Mouse (Mus musculus) heart, adult 18-20 months (tissue): Measurements from ENCODE around the gene Hmgcll1. TPM values are rescaled to one million over a fixed set of nuclear protein-coding genes. Genes with fewer than 3 reads are reported as not detected.

Experiments
- DNase-seq, 2 experiments: peaks; one replicate each; pipeline ENCODE4 v3.0.0; 2021 to 2022; ENCODE audit warnings: mixed read lengths in 1 of 2
- long read RNA-seq, 2 experiments: library from polyadenylated mRNA; stranded (forward); transcript quantifications; one replicate each; pipeline ENCODE4 v2.0.0; 2021
- total RNA-seq, 2 experiments: library from RNA; stranded (reverse); gene quantifications; 2 replicates each; pipeline ENCODE4 v1.2.3; 2021

The Hmgcll1 gene
- total RNA-seq = under 1 TPM in 1 of 2 experiments, not detected in 1; 0.15 TPM
- long read RNA-seq, experiment 1 = 0 reads
- long read RNA-seq, experiment 2 = 0 reads

DNA sequence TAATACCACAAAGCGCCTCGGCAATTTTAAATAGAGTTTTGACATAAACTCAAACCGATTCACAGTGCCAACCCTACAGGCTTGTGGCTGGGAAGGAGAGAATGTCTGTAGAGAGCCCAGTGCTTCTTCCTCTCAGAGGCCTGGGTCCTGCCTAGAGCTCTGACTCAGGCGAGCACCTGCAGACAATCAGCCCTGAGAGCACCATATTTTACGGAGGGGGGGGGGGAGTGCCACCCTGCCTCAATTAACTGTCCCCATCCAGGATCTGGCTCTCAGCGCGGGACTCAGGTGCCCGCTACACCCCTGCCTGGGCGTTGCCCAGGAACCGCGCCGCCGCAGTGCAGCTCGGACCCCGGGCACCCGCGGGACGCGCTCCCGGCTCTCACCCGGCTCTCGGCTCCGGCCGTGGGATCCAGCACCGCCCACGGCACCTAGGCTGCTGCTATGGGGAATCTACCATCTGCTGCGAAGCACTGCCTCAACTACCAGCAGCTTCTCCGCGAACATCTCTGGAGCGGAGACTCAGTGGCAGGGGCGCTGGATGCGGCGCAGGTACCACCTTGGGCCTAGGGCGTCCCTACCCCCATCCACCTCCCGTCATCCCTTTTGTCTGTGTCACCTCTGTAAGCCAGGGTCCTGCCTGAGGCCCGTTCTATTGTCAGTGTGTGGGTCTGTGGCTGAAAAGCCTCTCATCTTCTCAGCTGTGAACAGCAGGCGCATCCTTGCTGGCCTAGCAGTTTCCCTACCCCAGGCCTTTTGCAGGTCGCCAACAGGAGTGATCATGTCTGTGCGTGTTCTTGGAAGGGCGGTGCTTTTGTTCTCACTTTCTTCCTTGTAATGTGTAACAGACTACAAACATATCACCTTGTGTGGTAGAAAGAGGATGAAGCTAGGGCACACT is at the start of gene Hmgcll1:
Gene Hmgcll1 (plus strand): TSS at position 225 of the 901 bp plus-strand sequence.
- no peak for DNase-seq

DNA sequence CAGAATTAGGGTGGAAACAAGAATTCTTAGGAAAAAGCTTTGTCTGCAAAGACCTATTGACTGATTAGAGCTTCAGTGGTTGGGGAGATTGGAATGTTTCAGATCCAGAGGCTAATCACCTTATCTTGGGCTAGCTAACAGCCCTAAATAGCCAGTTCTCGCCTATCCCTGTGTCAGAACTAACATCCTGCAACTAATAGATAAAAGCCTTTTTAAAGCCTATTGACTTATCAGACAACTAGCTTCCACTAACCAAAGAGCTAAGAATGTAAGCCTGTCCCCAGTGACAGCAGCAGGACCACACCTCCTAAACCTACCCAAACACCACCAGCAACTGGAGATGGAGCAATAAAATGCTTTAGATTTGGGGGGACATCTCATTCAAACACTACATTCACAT is 34.6 kb upstream of the Hmgcll1 start:
- DNase-seq = no peak

DNA sequence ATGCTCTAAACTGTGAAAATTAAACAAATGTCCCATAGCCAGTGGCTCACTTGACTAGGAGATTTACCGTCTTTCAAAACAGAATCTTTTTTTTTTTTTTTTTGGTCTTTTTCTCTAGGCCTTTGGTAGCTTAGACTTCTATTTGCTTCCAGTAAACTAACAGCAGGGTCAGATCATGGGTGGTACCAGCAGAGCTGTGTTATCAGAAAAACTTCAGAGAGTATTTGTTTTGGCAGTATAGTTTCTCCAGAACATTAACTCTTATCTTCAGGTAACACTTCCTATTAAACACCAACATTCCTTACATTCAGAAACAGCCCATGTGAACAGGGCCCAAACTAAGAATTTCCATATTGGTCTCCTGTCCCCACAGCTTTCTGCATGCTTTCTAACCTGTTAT is 33.5 kb upstream of the Hmgcll1 start:
- DNase-seq = no peak

DNA sequence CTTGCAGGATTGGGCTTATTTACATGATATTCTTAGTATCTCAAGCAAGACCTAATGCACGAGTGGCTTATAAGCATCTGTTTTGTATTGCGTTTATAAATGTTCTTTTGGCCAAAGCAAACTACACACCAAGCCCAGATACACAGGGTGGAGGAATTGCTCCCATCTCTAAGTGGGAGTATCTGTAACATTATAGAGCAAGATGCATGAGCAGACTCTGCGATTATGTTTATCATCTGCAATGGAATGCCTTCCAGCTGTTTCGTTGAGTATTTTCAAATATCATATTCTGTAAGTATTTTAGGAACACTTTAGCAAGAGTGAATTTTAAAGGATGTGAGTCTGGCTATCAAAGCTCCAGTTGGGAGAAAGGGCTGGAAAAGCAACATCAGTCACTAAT is 25.2 kb upstream of the Hmgcll1 start:
- DNase-seq = no peak

DNA sequence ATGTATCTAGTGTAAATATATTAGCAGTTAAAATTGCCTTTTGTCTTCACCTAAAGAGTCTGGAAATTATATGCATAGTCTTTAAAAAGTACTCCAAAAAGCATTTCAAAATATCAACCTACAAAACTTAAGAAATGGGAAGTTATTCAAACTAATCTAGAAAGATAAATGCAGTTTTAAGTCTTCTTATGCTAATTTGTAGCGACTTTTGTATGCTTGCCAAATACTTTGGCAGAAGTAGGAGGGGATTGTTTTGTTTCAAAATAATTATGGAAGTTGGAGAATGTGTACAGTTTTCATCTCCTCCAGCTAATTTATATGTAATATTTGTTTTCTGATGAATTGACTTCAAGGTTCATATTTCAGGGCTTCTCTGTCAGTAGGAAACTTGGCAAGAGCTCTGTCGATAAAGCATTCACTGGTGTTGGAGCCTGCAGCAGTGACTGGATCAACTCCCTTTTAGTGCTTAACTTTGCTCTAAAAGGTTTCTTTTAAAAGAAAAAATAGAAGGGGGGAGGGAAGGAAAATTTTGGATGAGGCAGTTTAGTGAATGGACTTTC is 15.8 kb upstream of the Hmgcll1 start:
- DNase-seq = no peak

DNA sequence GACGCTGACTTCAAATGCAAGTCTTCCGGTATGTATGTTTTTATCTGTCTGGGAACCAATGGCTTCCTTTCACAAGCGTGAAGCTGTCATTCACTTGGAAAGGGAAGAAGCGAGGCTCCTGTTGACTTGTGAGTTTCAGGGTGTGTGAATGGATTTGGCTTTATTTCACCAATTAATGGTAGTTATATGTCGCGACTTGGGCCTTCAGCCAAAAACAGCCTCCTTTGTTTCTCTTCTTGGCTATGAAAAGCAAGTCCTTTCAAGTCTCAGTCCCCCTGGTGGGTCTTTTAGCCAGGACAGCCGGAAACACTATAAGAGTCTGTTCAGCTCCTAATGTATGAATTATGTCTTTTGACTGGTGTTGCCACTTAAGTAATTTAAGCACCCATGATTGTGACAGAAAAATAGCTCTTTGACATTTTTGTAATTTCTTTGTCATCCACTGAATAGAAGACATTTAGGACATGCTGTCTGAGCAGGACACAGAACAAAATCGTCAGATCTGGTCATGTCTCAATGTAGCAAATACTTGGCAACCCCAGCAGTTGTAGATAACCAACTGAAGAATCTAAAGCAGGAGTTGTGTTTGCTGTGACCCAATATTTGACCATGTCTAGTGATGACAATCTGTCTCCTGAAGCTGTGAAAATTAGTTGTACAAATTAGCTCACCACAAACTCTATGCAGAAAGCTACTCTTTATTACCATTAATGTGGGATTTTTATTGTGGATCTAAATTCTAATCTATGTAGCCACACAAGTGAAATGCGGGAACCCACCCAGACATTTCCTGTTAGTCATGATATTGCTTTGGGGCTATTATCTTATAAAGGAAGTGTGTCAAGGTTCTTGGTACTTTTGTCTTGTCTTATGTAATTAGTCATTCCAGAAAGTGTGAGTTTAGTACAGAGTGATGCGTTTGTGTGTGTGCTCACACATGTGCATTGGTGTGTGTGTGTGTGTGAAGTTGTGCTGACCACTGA is 13.5 kb upstream of the Hmgcll1 start:
- no peak for DNase-seq

DNA sequence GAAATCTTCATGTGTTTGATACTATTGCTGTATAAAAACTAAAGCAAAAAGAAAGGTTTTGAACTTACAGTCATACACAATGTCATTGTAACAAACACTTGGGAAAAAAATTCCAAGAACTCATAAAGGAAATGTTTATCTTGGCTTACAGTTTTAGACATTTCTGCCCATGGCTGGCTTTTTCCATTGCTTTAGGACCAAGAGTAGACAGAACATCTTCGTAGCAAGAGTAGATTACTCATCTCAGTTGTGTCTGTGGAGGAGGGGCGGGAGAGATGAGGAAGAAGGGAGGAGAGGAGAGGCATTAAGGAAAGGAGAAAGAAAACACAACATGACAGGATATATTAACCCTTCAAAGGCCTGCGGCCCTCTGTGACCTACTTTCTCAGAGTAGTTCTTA is 11.6 kb upstream of the Hmgcll1 start:
- DNase-seq = no peak

DNA sequence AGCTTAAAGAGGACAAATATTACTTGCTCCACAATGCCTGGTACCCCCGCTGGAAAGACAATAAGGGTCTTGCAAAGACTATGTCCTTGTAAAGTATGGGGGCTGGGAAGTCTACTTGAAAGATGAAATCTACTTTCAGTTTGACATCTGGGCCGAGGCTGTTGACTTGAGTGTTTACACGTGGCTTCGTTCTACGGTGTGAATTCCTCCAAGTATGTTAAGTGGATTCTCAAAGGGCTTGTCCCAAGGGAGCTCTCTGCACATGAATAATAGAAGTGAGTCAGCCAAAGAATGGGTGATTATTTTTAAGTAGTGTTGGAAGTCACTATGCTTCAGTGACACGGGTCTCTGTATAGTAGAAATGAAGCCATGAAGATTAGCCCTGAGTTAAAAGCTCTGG is 11.0 kb upstream of the Hmgcll1 start:
- DNase-seq = peak; percentile 34 to 59

DNA sequence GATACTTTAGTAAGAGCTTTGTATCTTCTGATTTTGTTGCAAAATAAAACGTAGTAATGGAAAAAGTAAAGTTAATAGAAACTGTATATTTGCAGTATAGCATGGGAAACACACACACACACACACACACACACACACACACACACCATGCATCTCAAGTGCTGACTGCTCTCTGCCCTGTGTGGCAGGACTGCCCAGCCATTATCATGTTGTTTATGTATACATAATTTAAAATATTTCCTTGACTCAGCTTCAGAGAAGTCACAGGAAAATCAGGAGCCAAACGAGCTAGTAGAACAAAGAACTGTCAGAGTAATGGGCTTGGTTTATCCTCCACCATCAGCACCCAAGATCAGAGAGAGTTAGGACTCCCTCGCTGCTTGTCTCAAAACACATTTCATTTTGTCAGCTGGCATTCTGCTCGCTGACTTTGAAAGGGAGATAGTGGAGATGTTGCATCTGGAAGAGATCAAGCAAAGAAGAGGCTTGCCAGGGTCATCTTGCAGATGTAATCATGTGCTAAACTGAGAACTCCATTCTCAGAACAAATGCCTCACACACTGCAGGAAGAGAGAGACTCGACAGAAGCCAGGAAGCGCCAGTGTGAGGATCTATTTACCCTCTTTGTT is 7.2 kb upstream of the Hmgcll1 start:
- DNase-seq = no peak

DNA sequence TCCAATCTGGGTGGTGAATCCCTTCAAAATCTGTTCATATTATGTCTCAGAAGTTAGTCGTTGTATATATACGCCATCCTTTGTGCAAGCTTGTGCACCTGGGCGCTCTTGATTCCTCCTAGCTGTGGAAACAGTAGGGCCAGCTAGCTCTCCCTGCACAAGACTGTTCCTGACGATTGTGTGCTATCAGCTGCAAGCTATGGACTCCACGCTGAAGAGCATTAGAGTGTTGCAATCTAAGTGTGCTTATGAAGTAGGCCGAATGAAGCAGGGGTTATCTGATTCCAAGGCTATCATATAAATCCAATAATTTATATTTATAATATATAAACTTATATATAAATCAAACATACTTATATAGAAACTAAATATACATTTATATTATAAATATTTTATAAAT is 866 bp upstream of the Hmgcll1 start:
- DNase-seq = no peak

DNA sequence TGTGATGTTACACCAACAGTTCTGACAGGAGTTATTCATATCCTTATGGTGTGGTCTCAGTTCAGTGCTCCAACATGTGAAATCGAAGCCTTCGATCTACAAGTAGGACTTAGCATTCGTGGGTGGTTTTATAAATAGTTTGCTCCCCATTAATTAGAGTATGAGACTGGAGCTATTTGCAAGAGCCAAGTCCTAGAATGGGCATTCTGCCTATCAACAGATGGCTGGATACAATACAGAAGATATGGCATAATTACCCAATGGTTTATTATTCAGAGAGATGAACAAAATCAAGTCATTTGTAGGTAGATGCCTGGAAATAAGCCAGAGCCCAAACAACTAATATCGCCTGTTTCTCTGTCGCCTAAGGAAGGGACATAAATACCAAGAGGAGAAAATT is 1.3 kb downstream of the Hmgcll1 start:
- no peak for DNase-seq

DNA sequence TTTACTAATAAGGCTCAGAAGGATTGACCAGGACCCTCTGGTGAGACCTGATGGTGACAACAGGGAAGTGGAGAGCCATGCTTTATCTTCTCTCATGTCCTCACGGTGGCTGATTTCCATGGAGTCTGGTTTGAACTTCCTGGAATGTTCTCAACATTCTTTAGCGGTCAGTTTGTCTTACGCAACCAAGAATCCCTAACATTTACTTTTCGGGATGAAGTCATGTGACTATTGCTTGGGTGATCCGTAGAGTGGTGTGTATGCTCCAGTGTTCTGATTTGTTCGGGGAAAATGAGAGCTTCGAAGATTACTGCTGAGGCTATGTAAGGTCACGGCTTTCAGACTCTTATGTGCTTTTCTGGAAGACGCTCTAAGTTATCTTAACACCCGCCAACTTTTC is 1.9 kb downstream of the Hmgcll1 start:
- DNase-seq = peak; percentile 25 to 36

DNA sequence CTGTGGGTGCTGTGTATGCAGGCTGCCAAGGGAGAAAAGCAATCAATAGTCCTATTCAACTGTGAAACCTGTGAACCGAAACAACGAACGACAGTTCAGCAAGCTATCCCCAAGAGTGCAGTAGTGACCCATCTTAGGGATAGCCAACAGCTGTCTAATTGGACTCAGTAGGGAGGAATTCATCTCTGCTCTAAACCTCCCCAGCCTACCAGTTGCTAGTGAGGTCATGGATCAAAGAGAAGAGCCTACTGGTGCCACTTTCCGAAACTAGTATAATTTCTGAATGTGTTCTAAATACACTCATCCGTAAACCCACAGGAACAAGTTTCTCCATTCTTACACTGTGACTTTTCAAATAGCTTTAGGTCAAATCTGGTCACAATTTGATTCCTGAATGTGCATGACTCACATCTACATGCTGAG is 8.9 kb downstream of the Hmgcll1 start:
- DNase-seq = peak in 1 of 2 experiments; percentile 18

DNA sequence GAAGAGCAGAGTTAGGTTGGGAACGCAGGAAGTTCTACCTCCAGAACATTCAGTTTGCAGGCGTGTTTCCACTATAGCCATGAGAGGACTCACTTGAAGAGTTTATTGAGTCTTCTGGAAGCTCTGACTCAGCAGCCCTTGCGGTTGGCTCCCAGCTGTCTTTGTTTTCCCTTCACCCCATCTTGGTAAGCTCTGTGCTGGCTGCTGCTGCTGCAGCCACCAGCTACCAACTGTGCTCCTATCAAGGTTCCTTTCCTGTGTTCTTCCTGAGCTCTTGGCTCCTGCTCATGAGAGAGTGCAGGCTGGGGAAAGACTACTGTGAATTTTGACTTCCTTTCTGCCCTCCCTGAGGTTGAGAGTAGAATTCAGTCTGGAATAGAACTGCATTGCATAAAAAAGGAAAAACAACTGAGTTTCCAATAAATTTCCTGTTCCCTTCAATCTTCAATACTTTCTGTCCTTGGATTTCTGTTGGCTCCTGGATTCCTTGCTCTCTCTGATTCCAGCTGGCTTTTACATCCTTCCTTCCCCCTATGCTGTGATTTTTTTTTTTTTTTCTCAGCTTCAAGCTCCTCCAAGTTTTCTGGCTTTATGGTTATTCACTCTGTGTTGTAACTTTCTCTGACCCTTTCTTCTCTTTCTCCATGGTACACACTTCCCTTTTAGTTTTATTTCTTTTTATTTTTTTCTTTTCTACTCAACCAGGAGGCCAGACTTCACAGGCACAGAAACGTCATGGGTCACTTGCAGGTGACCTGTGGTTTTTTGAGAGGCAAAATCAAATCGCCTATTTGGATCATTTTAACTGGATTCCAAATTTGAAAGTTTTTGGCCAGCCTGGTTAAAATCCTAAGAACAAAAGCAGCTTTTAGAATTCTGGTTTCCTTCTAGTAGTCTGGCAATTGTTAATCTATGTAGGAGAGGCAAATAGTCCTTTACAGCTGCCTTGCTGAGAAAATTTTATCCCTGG is 9.9 kb downstream of the Hmgcll1 start:
- peak; percentile 57 to 68 for DNase-seq

DNA sequence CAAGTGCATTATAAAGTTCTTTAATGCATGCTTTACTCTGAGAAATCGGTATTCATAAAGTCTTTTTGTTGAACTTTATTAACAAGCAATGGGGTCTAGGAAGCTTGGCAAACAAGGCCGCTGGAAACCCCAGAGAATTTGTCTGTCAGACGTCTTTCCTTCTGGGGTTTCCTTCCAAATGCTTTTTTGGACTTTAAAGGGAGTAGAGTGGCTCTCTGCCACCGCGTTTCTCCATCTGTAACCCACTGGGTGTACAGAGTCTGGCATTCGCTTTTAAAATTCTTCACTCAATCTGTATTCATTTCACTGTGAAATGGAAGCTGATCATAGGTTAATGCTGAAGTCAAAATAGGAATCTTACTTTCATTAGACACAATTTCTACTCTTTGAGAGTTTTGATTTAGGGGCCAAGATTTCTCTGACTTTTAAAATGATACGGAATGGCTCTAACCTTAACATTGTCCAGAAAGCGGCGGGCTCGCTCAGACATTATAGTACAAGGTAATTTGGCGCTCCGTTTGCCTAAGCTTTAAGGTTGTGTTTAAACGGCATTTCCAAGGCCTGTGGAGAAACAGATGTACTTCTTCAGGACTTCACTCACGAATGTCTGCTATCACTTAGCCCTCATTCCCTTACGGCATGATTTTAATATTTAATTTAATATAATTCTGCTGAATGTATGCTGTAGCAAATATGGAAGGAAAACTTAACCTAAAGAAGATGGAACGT is 15.0 kb downstream of the Hmgcll1 start:
- DNase-seq = peak; percentile 18 to 28

DNA sequence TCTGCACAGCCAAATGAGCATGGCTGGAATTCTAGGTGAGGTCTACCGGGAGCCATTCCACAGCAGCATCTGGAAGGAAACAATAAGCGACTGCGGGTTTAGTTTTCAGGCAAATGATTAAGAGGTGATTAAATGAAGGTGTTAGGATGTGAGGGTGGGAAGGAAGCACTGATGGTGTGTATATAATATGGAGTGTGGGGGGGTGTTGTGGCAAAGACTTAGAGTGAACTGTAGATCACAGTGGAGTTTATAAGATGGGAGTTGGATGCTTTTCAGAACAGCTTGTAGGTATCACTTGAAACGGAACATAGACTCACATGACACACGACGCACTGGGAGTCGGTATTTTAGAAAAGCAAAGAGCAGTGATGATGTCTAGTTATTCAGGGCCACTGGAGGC is 20.4 kb downstream of the Hmgcll1 start:
- DNase-seq = no peak

DNA sequence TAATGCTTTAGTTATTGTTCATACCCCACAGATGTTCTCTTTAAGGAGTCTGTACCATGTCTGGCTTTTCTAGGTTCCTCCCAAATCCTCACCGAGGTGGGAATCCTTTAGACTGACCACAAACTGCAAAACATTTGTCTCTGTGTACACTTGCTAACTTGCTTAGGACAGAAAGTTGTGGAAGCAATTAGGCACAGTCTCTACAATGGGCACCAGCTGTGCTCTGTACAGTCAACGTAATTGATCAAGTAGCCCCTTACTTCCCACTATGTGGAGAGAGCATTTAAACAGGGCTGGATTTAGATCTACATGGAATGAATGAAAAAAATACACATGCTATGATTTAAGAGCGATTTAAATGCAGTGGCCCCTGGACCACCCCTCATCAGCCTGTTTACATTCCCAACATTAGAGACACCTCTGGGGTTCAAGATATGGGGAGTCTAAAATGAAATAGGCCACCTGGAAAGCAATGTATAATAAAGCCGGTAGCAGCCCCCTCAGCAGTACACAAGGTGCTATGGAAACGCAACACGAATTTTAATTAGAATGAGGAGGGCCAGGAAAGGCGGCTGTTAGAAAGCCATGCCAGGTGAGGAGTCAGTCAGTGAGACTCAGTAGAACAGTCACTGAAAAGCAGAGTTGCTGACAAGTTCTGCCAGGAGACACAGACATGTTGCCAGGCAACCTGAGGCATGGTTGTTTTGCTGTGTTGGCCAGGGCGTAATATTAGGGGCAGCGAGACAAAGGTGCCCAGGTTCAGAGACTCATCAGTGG is 23.9 kb downstream of the Hmgcll1 start:
- no peak for DNase-seq

DNA sequence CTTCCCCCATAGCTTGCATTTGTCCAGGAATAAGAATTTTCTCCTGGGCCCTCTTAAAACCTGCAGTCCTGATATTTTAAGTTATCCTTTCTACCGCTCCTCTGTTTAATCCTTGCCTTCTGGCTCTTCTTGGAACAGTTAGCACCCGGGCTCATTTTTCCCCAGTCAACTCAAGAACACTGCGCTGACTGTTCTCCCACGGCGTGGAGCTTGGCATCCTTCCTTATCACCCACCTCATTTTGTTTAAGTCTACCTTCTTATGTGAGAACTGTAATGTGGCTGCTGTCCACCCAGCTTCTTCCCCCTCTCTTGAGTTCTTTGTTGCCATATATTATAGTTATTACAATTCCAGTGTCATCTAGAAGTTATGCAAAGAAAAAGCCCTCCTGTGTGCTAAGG is 25.1 kb downstream of the Hmgcll1 start:
- DNase-seq = no peak

DNA sequence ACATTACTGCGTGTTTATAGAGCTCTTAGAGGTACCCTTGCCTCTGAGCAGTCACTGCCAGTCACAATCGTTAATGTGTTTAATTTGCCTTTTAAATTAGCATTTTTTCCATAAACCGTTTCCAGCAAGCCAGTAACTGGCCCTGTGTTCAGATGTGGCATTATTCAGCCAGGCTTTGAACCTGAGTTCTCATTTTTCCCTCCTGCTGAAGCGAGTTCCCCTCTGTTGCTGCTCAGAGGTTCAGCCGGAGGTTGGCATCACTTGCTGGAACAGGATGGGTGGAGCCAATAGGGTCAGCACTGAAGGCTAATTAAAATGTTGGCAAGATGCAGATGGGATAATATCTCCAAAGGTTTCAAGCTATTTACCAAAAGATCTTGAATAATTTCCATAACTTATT is 28.7 kb downstream of the Hmgcll1 start:
- no peak for DNase-seq
